Mouse (Mus musculus): ENCODE measurements at regions not wholly inside any gene's neighbourhood (a gene's known extent, or its start where the extent isn't known, plus 50 kb on each side); places are given as distances from the start of the nearest gene placed in this dataset.

- no peak for TF ChIP-seq POLR2A (IDR thresholded peaks at IDR 0.05; ENCODE audit: insufficient read depth, low read depth, low read length)
- no peak for TF ChIP-seq CTCF (IDR thresholded peaks at IDR 0.05)
- no peak for TF ChIP-seq EP300 (IDR thresholded peaks at IDR 0.05; ENCODE audit: insufficient read depth, low read depth, low read length)
These were observed 555.5 kb downstream of the Grin2a start for GRCm38 (mm10) chr16:9439891-9440290.
